Mouse (Mus musculus) cerebellum, adult 2 months (tissue): ENCODE data around the gene Fank1.
A peak's percentile ranks its signal among the peaks of the same experiment; 100 is the strongest.

Experiments
- CTCF ChIP-seq: fragments of 200-500 bp; IDR thresholded peaks from 2 replicates; pipeline ENCODE4 v1.5.1; 2011; ENCODE audit warnings: low read depth, mild to moderate bottlenecking, control low read depth, low read length, moderate library complexity, borderline replicate concordance; ENCODE audit not compliant: insufficient read depth
- POLR2A ChIP-seq: fragments of 200-500 bp; IDR thresholded peaks from 2 replicates; pipeline ENCODE4 v1.6.1; 2011; ENCODE audit warnings: low read length, control low read depth, borderline replicate concordance; ENCODE audit not compliant: insufficient read depth

DNA sequence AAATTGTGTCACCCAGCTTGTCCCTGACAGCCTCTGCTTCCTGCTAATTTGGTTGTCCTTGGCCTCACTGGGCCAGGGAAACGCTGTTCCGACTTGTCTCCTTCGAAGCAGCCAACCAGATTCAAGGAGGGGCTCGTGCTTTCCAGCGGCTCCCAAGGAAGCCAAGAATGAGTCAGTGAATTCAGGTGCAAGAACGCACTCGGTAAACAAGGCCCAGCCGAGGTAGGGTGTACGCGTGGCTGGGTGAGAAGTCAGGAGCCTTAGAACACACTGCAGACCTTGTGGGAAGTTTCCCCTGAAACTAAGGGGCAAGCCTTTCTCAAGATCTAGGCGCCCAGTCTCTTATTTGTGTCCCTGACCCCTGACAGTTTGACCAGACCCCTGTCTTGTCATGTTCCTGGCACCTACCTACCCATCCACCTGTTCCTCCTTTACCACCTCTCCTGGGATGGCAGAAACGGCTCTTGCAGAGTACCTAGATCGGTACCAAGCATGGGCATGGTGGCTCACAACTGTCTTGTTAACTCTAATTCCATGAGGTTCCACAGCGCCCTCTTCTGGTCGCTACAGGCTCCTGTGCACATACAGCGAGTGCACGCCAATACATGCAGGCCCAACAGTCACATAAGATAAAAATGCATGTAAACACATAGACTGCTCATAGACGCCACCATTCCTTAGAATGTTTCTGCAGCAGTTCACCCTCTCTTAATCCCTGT is 6.2 kb downstream of the Fank1 start, which contains the start of gene Dhx32:
- TF ChIP-seq POLR2A = no peak
- TF ChIP-seq CTCF = peak; percentile 76
